In the genomic region with DNA sequence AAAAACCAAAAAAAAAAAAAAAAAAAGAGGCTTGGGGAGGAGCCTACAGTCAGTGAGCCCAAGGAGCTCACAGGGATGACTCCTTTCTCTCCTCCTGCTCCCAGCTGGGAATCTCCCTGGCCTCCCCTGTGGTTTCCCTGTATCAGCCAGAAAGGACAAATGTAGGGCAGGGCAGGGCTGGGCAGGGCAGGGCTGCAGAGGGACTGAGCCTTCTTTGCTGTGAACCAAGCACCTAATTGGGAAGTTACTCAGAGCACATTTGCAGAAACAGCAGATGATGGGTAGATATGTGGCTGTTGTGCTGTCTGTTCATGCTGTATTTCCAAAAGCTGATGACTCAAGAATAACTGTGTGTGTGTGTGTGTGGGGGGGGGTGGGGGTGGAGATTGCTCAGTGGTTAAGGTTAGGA, we compare ENCODE assay signal across 21 mouse cellular contexts. TPM values are rescaled to one million over a fixed set of nuclear protein-coding genes. Genes with fewer than 3 reads are reported as not detected.
DNase-seq lines count a peak whose midpoint lies in the region; ATAC-seq and TF ChIP-seq lines count a peak whose summit lies in the region.
"Had no signal": no experiment of that assay in that cellular context is flagged by ENCODE, and none has a peak within 500 bp of the region (broad histone marks: within the 10 kb centered on the region; RNA-seq: fewer than 3 reads in every experiment).

No protein-coding gene starts in this region.

- no peak overlapping the region for H3K9ac ChIP-seq in ES-E14 (ENCODE audit: insufficient read depth, low read depth, low read length, poor library complexity, severe bottlenecking)
- H3K9ac ChIP-seq: heart, embryonic 12.5 days; limb, embryonic 12.5 days had no signal

- no peak overlapping the region for H3K4me3 ChIP-seq in ES-E14 (ENCODE audit: insufficient read depth in 1 of 2, low read depth in 1 of 2, low read length in 2 of 2, poor library complexity in 1 of 2, severe bottlenecking in 1 of 2)
- H3K4me3 ChIP-seq in bone marrow macrophage, adult 2 months (ENCODE audit: insufficient read depth, low read length), result no peak overlapping the region
- H3K4me3 ChIP-seq: erythroblast, embryonic 14.5 days; heart, embryonic 12.5 days; left cerebral cortex, adult 2 months; limb, embryonic 12.5 days had no signal

- H3K4me1 ChIP-seq in ES-E14 (ENCODE audit: control insufficient read depth in 2 of 2, insufficient read depth in 2 of 2, low read length in 2 of 2, poor library complexity in 1 of 2), result peaks cover 3 to 43% of the 10 kb centered on the region in 2 experiments; a peak in 3 of 4 replicates
- H3K4me1 ChIP-seq in bone marrow macrophage, adult 2 months (ENCODE audit: control insufficient read depth, insufficient read depth, low read length), result peaks cover 62% of the 10 kb centered on the region
- H3K4me1 ChIP-seq: heart, embryonic 12.5 days; limb, embryonic 12.5 days had no signal

- DNase-seq in CD4-positive, CD25-positive, alpha-beta regulatory T cell, adult 2 months (ENCODE audit: low read depth, low spot score), result peak; percentile 50
- no peak for DNase-seq in ES-E14 (ENCODE audit: low read depth, low spot score)
- no peak for DNase-seq in urinary bladder, adult 2 months (ENCODE audit: low spot score)
- DNase-seq in right cerebral cortex, adult 2 months (ENCODE audit: low spot score in 2 of 2), result no peak
- no peak for DNase-seq in spleen, postnatal 36 days (ENCODE audit: low spot score in 2 of 2)
- DNase-seq: adrenal gland, postnatal 36 days; cerebellum, adult 18-20 months; kidney, postnatal 14 days; lung, adult 2 months; right cerebral cortex, postnatal 14 days had no signal

- no peaks in the 10 kb centered on the region for H3K9me3 ChIP-seq in ES-E14 (ENCODE audit: control insufficient read depth, insufficient read depth, low read depth, low read length)
- H3K9me3 ChIP-seq: limb, embryonic 12.5 days had no signal

- H3K27ac ChIP-seq in ES-E14 (ENCODE audit: insufficient read depth, low read depth, low read length, poor library complexity, severe bottlenecking), result no peak overlapping the region
- peak overlapping the region; percentile 82 for H3K27ac ChIP-seq in bone marrow macrophage, adult 2 months (ENCODE audit: insufficient read depth, low read depth, low read length)
- H3K27ac ChIP-seq: left cerebral cortex, adult 2 months; limb, embryonic 12.5 days had no signal

- TF ChIP-seq CTCF in bone marrow macrophage, adult 2 months (IDR thresholded peaks at IDR 0.05; ENCODE audit: low read depth, low read length), result no peak

- no peak for ATAC-seq in CD4-positive, CD25-positive, alpha-beta regulatory T cell, adult 4 months
- ATAC-seq in monocyte, adult 5-6 weeks (replicated peaks; ENCODE audit: insufficient number of reproducible peaks, low FRiP score, low TSS enrichment, poor library complexity, severe bottlenecking), result peak; percentile 15
- ATAC-seq: forebrain, embryonic 16.5 days had no signal

- in situ Hi-C loops in ES-E14 (cut with MboI; ENCODE audit: low sequenced_read_pairs in 2 of 2, unreplicated experiment in 2 of 2), result no loop called here

- TF ChIP-seq POLR2A in bone marrow macrophage, adult 2 months (IDR thresholded peaks at IDR 0.05; ENCODE audit: borderline replicate concordance, low read depth, low read length), result no peak

- H3K36me3 ChIP-seq in ES-E14 (ENCODE audit: control insufficient read depth, insufficient read depth, low read length, poor library complexity, severe bottlenecking), result no peaks in the 10 kb centered on the region
- H3K36me3 ChIP-seq: heart, embryonic 12.5 days; limb, embryonic 12.5 days had no signal

TF ChIP-seq in ES-E14, 5 proteins besides CTCF, POLR2A, EP300 and RAD21:
- TF ChIP-seq MAFK (IDR thresholded peaks at IDR 0.05; ENCODE audit: insufficient read depth, low read depth, low read length), result no peak
- TF ChIP-seq HCFC1 (IDR thresholded peaks at IDR 0.05; ENCODE audit: borderline replicate concordance, insufficient read depth, low read length), result no peak
- TF ChIP-seq ZC3H11A (IDR thresholded peaks at IDR 0.05; ENCODE audit: borderline replicate concordance, low read depth, low read length), result no peak
- peak; percentile 51 for TF ChIP-seq ZNF384 (IDR thresholded peaks at IDR 0.05; ENCODE audit: low read depth, low read length)
- TF ChIP-seq CHD2 (IDR thresholded peaks at IDR 0.05; ENCODE audit: low read depth, low read length), result no peak

RNA-seq across cellular contexts. Expression of a gene that starts 5.6 kb away (rescaled TPM):
- 1 to 10 TPM in 1 of 2 experiments, under 1 TPM in 1; 0.46 to 1.6 TPM for polyA plus RNA-seq in CD4-positive, CD25-positive, alpha-beta regulatory T cell, adult 4 months (2017; shearing (Covaris generic))
- 1.8 TPM in 2 replicates for total RNA-seq in ES-E14 (2012; rRNA removed)
- polyA plus RNA-seq in bone marrow macrophage, adult 2 months (2012; ENCODE audit: insufficient read depth, insufficient read length, missing spikeins), result not detected in 2 replicates
- 1.5 TPM in 1 of 3 replicates, not detected in the others for total RNA-seq in monocyte, adult 5-6 weeks (2017)
- polyA plus RNA-seq in urinary bladder, adult 2 months (2012; rRNA removed), result 0.37 and 0.70 TPM in 2 replicates
- total RNA-seq: adrenal gland, postnatal 36 days; gastrocnemius, adult 8-10 months had no signal
- polyA plus RNA-seq: erythroblast, embryonic 14.5 days; intestine, embryonic 14.5 days had no signal

RNA-seq across cellular contexts. Expression of a gene that starts 19.4 kb away (rescaled TPM):
- polyA plus RNA-seq in CD4-positive, CD25-positive, alpha-beta regulatory T cell, adult 4 months (2017; shearing (Covaris generic)), result 10 to 100 TPM; 14.0 to 17.8 TPM
- 7.6 and 8.3 TPM in 2 replicates for total RNA-seq in ES-E14 (2012; rRNA removed)
- 240 and 334 TPM in 2 replicates for polyA plus RNA-seq in bone marrow macrophage, adult 2 months (2012; ENCODE audit: insufficient read depth, insufficient read length, missing spikeins)
- 10.2 to 54.2 TPM (median 40.8 TPM) in 3 replicates for total RNA-seq in monocyte, adult 5-6 weeks (2017)
- polyA plus RNA-seq in urinary bladder, adult 2 months (2012; rRNA removed), result 5.8 and 6.3 TPM in 2 replicates

RNA-seq across cellular contexts. Expression of a gene that starts 29.3 kb away (rescaled TPM):
- polyA plus RNA-seq in CD4-positive, CD25-positive, alpha-beta regulatory T cell, adult 4 months (2017; shearing (Covaris generic)), result 1 to 10 TPM; 3.7 to 6.1 TPM
- total RNA-seq in ES-E14 (2012; rRNA removed), result 147 and 174 TPM in 2 replicates
- polyA plus RNA-seq in bone marrow macrophage, adult 2 months (2012; ENCODE audit: insufficient read depth, insufficient read length, missing spikeins), result not detected in 2 replicates
- total RNA-seq in monocyte, adult 5-6 weeks (2017), result not detected in 3 replicates
- polyA plus RNA-seq in urinary bladder, adult 2 months (2012; rRNA removed), result not detected in 2 replicates
- total RNA-seq: adrenal gland, postnatal 36 days; gastrocnemius, adult 8-10 months; hematopoietic stem cell, adult 5-6 weeks; left cerebral cortex, adult 2 months had no signal
- polyA plus RNA-seq: erythroblast, embryonic 14.5 days; forebrain, embryonic 16.5 days; heart, embryonic 12.5 days; intestine, embryonic 14.5 days; lung, adult 2 months had no signal

Comparison
In these comparisons a context has a peak if more than half of its experiments do, and no peak if none do; other contexts are left out.
1. RNA of a gene that starts 19.4 kb away (polyA plus RNA-seq): 240 to 334 TPM in bone marrow macrophage, adult 2 months; 14.0 to 17.8 TPM in CD4-positive, CD25-positive, alpha-beta regulatory T cell, adult 4 months and 5.8 to 6.3 TPM in urinary bladder, adult 2 months; every median in the first group is over 10 times any median in the second.